23 mouse cellular contexts compared by ENCODE assay signal in the genomic region with DNA sequence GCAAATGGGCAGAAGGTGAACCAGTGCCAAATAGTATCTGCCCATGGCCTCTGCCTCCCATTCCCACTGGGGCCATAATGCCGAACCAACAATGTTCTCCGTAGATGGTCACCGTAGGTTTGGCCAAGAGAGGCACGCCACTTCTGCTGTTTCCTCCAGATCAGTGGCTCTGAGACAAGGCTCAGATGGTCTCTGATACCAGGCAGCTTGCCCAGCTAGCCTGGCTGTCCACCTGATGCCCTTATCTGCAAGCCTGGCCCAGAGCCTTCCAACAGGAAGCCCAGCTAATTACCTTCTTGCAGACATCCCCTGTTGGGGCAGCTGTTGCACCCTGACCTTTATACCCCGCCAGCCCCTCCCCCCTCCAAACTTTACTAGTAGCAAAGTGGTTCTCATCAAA. TPM values are rescaled to one million over a fixed set of nuclear protein-coding genes. Genes with fewer than 3 reads are reported as not detected.
DNase-seq lines count a peak whose midpoint lies in the region; ATAC-seq lines count a peak whose summit lies in the region.
"Had no signal": no experiment of that assay in that cellular context is flagged by ENCODE, and none has a peak within 500 bp of the region (broad histone marks: within the 10 kb centered on the region; RNA-seq: fewer than 3 reads in every experiment).

No protein-coding gene starts in this region.

- peaks cover 73% of the 10 kb centered on the region for H3K36me3 ChIP-seq in heart, embryonic 10.5 days
- H3K36me3 ChIP-seq: G1E; neural tube, embryonic 13.5 days had no signal

- peak; percentile 57 for ATAC-seq in cerebellum, adult (ENCODE audit: insufficient number of reproducible peaks, low FRiP score, low TSS enrichment)
- no peak for ATAC-seq in frontal cortex, adult (ENCODE audit: low TSS enrichment)
- ATAC-seq: intestine, embryonic 16.5 days had no signal

- peaks cover 22% of the 10 kb centered on the region for H3K27me3 ChIP-seq in heart, embryonic 10.5 days (ENCODE audit: insufficient read depth, poor library complexity, severe bottlenecking)
- H3K27me3 ChIP-seq: liver, embryonic 13.5 days; neural tube, embryonic 13.5 days had no signal

- no peaks in the 10 kb centered on the region for H3K9me3 ChIP-seq in heart, embryonic 10.5 days
- H3K9me3 ChIP-seq: G1E; liver, embryonic 13.5 days; neural tube, embryonic 13.5 days had no signal

- intact Hi-C loops in heart, postnatal 14 days (cut with DNase I) = no loop called here
- intact Hi-C loops in left cerebral cortex, postnatal 10 days (cut with DNase I) = no loop called here

- peak overlapping the region; percentile 42; the same call in 1 of the 2 replicates for H3K27ac ChIP-seq in heart, embryonic 10.5 days
- H3K27ac ChIP-seq: kidney, postnatal 0 days; liver, embryonic 13.5 days; neural tube, embryonic 13.5 days had no signal

- no peak for DNase-seq in heart, embryonic 10.5 days (ENCODE audit: low spot score)
- DNase-seq in heart, postnatal 14 days = no peak
- DNase-seq in MN1 (ENCODE audit: low spot score) = peak; percentile 70
- DNase-seq in cerebellum, postnatal 14 days = peak; percentile 87 to 89
- DNase-seq in left cerebral cortex, postnatal 10 days (ENCODE audit: extremely low spot score in 1 of 2, low spot score in 2 of 2) = no peak
- no peak for DNase-seq in spleen, postnatal 4 days (ENCODE audit: low spot score in 2 of 2)
- DNase-seq: adrenal gland, postnatal 10 days; heart, adult 18-20 months; liver, embryonic 13.5 days had no signal

- 77% methylated on average over 5 of the region's 5 CpGs for WGBS in heart, embryonic 10.5 days

- peaks cover 57% of the 10 kb centered on the region for H3K4me1 ChIP-seq in heart, embryonic 10.5 days

- H3K4me3 ChIP-seq in heart, embryonic 10.5 days = no peak overlapping the region
- H3K4me3 ChIP-seq: liver, embryonic 13.5 days; neural tube, embryonic 13.5 days had no signal

RNA-seq across cellular contexts. Expression of gene H1foo, which starts 23.3 kb away (rescaled TPM):
- not detected in 2 replicates for polyA plus RNA-seq in heart, embryonic 10.5 days (2016; fragmentation: Nextera tagmentation; extraction: Ambion mirVana)
- not detected for total RNA-seq in heart, postnatal 14 days (2021)
- not detected for total RNA-seq in left cerebral cortex, postnatal 10 days (2021)
- total RNA-seq: adrenal gland, postnatal 10 days; G1E; heart, adult 18-20 months; layer of hippocampus, adult 8-10 months; left cerebral cortex, postnatal 25 days; megakaryocyte, adult 5-6 weeks; monocyte, adult 5-6 weeks had no signal
- polyA plus RNA-seq: embryonic facial prominence, embryonic 11.5 days; G1E; heart, postnatal 0 days; intestine, embryonic 16.5 days; kidney, postnatal 0 days; liver, embryonic 13.5 days; lung, embryonic 16.5 days; neural tube, embryonic 13.5 days; stomach, embryonic 16.5 days had no signal

RNA-seq across cellular contexts. Expression of gene Plxnd1, which starts 26.7 kb away (rescaled TPM):
- 42.9 and 61.7 TPM in 2 replicates for polyA plus RNA-seq in heart, embryonic 10.5 days (2016; fragmentation: Nextera tagmentation; extraction: Ambion mirVana)
- 100 to 1,000 TPM; 113 to 133 TPM for total RNA-seq in heart, postnatal 14 days (2021)
- 100 to 1,000 TPM; 183 to 194 TPM for total RNA-seq in left cerebral cortex, postnatal 10 days (2021)

RNA-seq across cellular contexts. Expression of gene Rho, which starts 36.5 kb away (rescaled TPM):
- 0.28 TPM in 1 of 2 replicates, not detected in the other for polyA plus RNA-seq in heart, embryonic 10.5 days (2016; fragmentation: Nextera tagmentation; extraction: Ambion mirVana)
- total RNA-seq in heart, postnatal 14 days (2021) = under 1 TPM; 0.07 to 0.12 TPM
- under 1 TPM; 0.36 to 0.49 TPM for total RNA-seq in left cerebral cortex, postnatal 10 days (2021)
- total RNA-seq: heart, adult 18-20 months; monocyte, adult 5-6 weeks had no signal
- polyA plus RNA-seq: G1E; heart, postnatal 0 days; kidney, postnatal 0 days; liver, embryonic 13.5 days had no signal

Comparison
In these comparisons a context has a peak if more than half of its experiments do, and no peak if none do; other contexts are left out.
1. DNase-seq: peak in MN1 (single experiment) and cerebellum, postnatal 14 days (2 of 2); none in heart, embryonic 10.5 days (single experiment), heart, postnatal 14 days (0 of 2), left cerebral cortex, postnatal 10 days (0 of 2) and spleen, postnatal 4 days (0 of 2).